Mouse (Mus musculus) urinary bladder, postnatal 10 days (tissue): ENCODE measurements around the gene Bod1l.

Source experiments
- DNase-seq: peaks from one replicate; pipeline ENCODE4 v3.0.0; 2022; ENCODE audit warnings: low spot score

The Bod1l gene

DNA sequence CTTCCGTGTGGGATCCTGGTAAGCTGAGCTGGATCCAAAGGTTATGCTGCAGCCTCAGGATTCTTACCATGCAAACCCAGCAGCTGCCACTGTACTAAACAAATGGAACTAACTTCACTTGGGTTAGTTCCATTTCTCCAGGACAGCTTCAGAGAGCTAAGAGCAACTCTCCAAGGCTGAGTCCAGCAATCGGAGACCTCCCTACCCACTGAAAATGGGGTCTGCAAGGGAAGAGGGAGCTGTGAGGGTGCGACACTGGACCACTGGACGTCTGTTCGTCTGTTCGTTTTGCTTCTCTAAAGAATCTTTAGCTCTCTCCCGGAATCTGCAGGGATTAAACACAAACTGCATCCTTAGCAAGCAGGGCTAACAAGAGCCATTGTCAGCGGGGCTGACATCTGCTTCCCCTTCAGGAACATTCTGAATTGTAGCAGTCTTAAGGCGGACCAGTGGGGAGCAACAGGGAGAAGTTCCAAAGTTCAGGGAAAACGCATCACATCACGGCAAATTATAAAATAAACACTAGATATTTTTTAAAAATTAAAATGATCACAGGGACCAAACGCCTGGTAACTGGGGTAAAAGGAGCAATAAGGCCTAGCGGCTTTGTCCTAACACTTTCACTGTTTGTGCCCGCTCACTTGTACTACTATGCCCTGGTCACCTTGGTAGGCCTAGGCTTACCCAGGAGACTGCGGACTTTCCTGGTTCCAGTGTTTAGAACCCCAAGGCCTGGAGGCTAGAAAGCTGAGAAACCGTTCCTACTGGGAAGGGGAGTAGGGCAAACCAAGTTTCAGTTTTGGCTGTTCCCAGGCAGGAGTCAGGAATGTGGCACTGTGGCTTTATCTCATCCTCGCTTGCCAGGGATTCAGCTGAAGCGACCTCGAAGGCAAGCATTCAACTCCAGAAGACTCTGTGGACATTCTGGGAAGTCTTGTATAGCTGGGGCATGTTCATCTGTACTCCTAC, 85.2 kb downstream of the Bod1l start:
- DNase-seq, result no peak

DNA sequence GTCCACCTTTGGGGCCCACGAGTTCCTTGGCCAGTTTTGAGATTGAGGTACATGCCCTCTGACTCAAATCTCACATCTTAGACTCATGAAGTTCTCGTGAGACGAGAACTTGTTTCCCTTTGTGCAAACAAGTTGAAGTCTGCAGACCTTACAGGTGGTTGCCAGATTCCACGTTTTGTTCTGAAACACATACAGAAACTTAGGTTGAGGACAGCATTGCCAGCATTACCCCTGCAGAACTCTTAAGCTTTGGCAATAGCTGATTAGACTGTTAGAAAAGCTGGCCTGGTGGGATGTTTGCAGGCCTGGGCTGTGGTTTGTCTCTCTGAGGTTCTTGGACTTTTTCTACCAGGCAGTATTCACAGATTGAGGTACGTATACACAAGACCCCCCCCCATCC, 86.8 kb downstream of the Bod1l start:
- no peak for DNase-seq

DNA sequence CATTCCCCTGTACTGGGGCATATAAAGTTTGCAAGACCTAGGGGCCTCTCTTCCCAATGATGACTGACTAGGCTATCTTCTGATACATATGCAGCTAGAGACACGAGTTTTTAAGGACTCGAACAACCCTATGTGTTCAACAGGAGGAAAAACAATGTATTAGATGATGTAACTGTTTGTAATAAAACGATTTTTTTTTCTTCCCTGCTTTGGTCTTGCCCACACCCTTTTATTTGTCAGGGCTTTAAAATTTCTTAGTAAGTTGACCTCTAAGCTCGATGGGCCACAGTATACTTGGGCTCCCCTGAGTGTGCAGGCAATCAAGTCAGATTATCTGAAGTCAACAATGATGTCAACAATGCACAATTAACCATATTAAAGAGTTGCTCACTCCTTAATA, 87.7 kb downstream of the Bod1l start:
- no peak for DNase-seq

DNA sequence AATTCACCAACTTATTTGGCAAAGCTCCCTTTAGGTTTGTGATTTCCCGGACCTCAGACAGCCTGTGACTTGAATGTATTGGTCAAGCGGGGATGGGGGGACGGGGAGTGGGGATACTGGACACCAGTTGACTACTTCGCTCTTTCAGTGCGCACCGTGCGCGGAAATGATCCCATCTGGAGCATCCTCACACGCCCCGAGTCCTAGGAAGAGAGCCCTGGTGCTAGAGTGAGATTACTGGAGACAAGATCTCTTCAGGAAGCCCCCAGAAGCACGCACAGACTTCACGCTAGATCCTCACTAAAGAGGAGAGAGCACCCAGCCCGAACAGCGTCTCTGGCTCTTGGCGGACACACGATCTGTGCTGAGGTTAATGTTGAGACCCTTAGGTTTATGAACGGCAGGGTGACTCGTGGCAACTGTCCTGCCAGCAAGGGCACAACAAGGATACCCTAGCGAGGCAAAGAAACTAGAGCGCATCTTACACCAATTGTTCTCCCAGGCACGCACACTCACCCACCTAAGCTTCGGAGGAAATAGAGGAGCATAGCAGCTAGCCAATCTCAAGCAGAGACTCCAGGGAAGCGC, 88.6 kb downstream of the Bod1l start:
- no peak for DNase-seq

DNA sequence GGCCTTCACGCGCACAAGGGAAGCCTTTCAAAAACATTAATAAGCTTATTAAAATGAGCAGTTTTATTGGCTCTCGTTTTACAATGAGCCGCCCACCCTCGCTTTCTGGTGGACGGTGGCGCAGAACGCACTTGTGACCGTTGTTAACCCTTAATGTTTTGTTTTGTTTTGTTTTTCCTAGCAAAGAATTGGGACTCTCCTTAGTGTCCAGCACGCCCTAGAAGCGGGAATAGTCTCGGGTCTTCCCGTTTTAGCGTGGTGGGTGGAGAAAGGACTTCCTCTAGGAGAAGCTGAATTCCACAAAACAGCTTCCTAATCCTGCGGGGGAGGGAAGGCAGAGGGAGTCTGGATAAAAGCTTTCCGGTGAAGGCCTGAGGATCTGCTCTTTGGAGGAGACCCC, 89.3 kb downstream of the Bod1l start:
- no peak for DNase-seq

DNA sequence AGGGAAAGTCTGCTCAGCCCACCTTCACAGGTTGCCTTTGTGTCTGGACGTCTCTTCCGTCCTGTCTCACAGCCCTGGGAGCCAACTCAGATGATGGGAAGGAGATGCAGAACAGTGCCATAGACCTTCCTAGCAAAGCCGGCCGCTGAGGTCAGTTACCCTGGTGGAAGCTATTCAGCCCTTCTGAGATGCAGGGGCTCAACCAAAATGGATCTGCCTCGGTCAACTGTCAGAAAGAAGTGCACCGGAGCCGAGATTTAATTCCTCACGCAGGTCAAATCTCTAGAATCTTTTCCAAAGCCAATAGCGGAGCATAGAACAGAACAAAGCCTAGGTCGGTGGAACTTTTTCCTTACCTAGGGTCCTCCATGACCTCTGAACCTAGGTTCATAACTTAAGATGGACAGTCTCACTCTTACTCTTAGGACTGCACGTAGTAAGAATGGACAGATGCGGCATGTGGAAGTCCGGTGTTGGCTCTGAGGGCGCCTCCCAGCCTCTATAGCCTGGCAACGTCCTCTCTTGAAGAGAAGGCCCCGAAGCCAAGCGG, 89.8 kb downstream of the Bod1l start:
- no peak for DNase-seq

DNA sequence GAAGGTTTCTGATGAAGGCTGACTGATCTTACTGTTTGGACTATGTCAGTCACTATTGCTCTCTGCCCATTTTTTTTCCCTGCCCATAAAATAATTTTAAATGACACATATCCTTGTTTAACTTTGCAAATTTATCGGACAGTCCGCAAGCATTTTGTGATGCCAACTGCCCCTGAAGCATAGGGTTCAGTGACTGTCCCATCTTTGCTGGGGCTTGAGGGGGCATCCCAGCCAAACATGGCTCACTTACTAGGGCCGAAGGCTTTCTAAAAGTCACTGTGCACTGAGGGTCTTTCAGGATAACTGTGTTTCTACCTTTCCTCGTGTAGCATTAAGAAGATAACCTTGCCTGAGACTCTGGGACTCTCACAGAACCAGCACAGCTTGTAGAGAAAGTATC, 91.4 kb downstream of the Bod1l start:
- no peak for DNase-seq

DNA sequence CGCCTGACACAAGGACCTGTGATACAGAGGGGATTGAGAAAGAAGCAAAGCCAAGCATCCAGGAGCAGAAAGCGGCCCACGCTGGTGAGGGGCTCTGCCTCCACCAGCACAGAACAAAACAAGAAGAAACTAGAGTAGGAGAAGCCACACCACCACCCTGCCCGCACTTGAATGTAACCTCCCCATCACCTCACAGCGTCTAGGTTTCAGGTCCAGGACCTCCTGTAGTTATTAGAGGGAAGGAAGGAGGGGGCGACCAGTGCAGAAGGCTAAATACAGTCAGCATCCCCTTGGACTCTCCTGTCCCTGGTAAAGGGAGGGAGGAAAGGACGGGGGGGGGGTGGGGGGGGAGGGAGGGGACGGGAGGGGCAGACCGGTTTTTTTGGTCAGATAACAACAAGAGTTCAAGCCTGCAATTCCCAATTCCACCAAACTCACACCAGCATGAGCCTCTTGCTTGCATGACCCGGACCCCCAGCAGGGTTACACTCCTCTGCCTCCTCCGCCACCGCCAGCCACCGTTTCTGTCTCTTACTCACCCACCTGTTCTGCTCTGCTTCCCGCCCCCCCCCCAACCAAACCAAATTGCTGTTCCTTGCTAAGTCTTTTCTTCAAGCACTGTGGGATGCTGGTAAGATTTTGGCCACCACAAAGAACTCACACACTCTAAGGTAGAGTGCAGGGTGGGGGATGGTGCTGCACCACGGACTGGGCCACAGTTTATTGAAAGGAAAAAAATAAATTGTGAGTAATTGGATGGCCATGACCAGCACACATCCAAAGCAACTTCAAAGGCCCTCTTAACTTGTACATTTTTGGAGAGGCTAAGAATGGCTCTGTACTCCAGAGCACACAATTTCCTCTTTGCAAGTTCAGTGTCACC, 99.0 kb downstream of the Bod1l start:
- DNase-seq, result no peak

DNA sequence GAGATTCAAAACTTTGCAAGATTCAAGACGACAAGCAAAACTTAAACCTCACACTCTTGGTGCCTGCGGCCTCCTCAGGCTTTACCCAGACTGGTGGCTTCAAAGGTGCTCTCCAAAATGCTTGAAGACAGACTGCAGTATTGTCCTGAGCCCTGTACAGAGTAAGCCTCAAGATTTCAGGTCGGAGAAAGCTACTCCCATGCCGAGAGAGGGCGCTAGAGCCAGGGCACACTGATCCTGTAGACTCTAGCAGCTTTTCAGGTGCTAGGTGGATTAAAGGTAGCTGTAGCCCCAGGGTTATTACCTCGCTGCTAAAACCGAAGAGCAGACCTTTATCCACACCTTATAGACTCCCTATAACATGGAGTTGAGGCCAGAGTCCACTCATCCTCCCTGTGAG, 99.9 kb downstream of the Bod1l start:
- DNase-seq, result no peak

DNA sequence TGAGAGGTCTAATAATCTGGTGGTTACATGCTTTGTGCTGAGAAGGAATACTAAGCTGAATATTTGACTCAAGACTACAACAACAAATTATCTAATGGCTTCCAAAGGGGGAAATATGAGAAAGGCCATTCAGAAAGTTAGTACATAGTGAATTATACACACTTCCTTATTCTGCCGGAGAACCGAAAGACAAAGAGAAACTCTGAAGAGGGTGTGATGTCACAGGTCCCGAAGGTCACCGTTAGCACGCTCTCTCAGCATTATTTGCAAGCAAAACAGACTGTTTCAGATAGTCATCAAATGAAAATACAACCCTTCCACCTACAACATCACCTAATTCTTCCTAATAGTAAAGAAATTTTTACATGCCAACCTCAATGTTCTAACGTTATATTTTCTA, 105.3 kb downstream of the Bod1l start:
- no peak for DNase-seq
